In the genomic region with DNA sequence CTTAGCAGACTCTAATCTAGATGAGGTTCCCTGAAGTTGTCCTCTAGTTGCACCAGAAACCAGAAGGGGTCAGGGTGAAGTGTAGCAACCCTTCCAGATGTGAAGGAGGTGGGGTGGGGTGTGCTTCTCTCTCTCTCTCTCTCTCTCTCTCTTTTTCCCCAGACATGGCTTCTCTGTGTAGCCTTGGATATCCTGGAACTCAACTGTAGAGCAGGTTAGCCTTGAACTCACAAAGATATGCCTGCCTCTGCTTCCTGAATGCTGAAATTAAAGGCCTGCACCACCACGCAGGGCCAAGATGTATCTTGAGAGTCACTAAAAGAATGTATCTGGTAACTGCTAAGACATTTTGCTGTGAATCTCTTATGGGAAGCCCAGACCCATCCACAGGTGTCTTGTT, we compare ENCODE assay signal across 9 mouse cellular contexts. TPM values are rescaled to one million over a fixed set of nuclear protein-coding genes. Genes with fewer than 3 reads are reported as not detected.
DNase-seq lines count a peak whose midpoint lies in the region; ATAC-seq and TF ChIP-seq lines count a peak whose summit lies in the region.
"Had no signal": no experiment of that assay in that cellular context is flagged by ENCODE, and none has a peak within 500 bp of the region (broad histone marks: within the 10 kb centered on the region; RNA-seq: fewer than 3 reads in every experiment).

No protein-coding gene starts in this region.

- H3K4me1 ChIP-seq in lung, embryonic 14.5 days (ENCODE audit: insufficient read depth), result no peaks in the 10 kb centered on the region
- no peaks in the 10 kb centered on the region; the same call in 1 of the 2 replicates for H3K4me1 ChIP-seq in lung, adult 2 months (ENCODE audit: control insufficient read depth, insufficient read depth, low read length)
- H3K4me1 ChIP-seq in E14TG2a.4 (replicated peaks; ENCODE audit: low read depth, low read length), result peaks cover 35% of the 10 kb centered on the region
- H3K4me1 ChIP-seq in liver, embryonic 16.5 days (ENCODE audit: control insufficient read depth, low read depth, low read length), result peaks cover 8% of the 10 kb centered on the region; the same call in 1 of the 2 replicates

- H3K27ac ChIP-seq in lung, embryonic 14.5 days (ENCODE audit: low read depth), result no peak overlapping the region
- H3K27ac ChIP-seq in liver, embryonic 16.5 days (ENCODE audit: low read length), result no peak overlapping the region
- H3K27ac ChIP-seq: midbrain, embryonic 15.5 days had no signal

- no peak for ATAC-seq in lung, embryonic 14.5 days (ENCODE audit: insufficient read depth)
- no peak for ATAC-seq in liver, embryonic 16.5 days (ENCODE audit: low read depth)

- DNase-seq in heart, adult 11 months, result peak; percentile 81
- no peak for DNase-seq in heart, adult 18-20 months
- no peak for DNase-seq in lung, embryonic 14.5 days
- DNase-seq in lung, adult 2 months, result no peak
- DNase-seq in thymus, postnatal 25 days, result no peak

- H3K4me2 ChIP-seq in lung, embryonic 14.5 days, result peak overlapping the region; percentile 88
- H3K4me2 ChIP-seq in liver, embryonic 16.5 days (ENCODE audit: low read depth, low read length), result peak overlapping the region; percentile 75; the same call in 1 of the 2 replicates

- H3K27me3 ChIP-seq in lung, embryonic 14.5 days (ENCODE audit: insufficient read depth, low read length), result no peaks in the 10 kb centered on the region
- no peaks in the 10 kb centered on the region for H3K27me3 ChIP-seq in E14TG2a.4 (ENCODE audit: insufficient read depth, low read length)
- H3K27me3 ChIP-seq in liver, embryonic 16.5 days (ENCODE audit: control insufficient read depth, insufficient read depth, low read depth, low read length), result no peaks in the 10 kb centered on the region
- H3K27me3 ChIP-seq: midbrain, embryonic 15.5 days had no signal

- 65% methylated on average over 1 of the region's 1 CpGs for WGBS in lung, embryonic 14.5 days
- 78% methylated on average over 1 of the region's 1 CpGs for WGBS in lung, adult 2 months
- WGBS in liver, embryonic 16.5 days (ENCODE audit: insufficient replicate concordance), result 56% methylated on average over 1 of the region's 1 CpGs

- H3K36me3 ChIP-seq in lung, embryonic 14.5 days (ENCODE audit: insufficient read depth), result no peaks in the 10 kb centered on the region
- H3K36me3 ChIP-seq in E14TG2a.4 (ENCODE audit: insufficient read depth, low read length), result no peaks in the 10 kb centered on the region
- H3K36me3 ChIP-seq in liver, embryonic 16.5 days (ENCODE audit: control insufficient read depth, insufficient read depth), result no peaks in the 10 kb centered on the region
- H3K36me3 ChIP-seq: limb, embryonic 10.5 days; midbrain, embryonic 15.5 days had no signal

- no peak for TF ChIP-seq CTCF in lung, embryonic 14.5 days (IDR thresholded peaks at IDR 0.05; ENCODE audit: low read depth)
- TF ChIP-seq CTCF in lung, adult 2 months (IDR thresholded peaks at IDR 0.05; ENCODE audit: insufficient read depth, low read length), result no peak
- no peak for TF ChIP-seq CTCF in E14TG2a.4 (conservative IDR thresholded peaks at IDR 0.05; ENCODE audit: low read length)

- no peaks in the 10 kb centered on the region for H3K9me3 ChIP-seq in lung, embryonic 14.5 days (ENCODE audit: low read depth, low read length)
- H3K9me3 ChIP-seq in E14TG2a.4 (ENCODE audit: low read length), result 0 out of 2 replicates have a peak, but pooled peaks cover 4% of the 10 kb centered on the region
- no peaks in the 10 kb centered on the region for H3K9me3 ChIP-seq in liver, embryonic 16.5 days (replicated peaks; ENCODE audit: control insufficient read depth, low read length)
- H3K9me3 ChIP-seq: limb, embryonic 10.5 days; midbrain, embryonic 15.5 days had no signal

- H3K9ac ChIP-seq in lung, embryonic 14.5 days, result no peak overlapping the region
- H3K9ac ChIP-seq in liver, embryonic 16.5 days (ENCODE audit: low read depth, low read length), result no peak overlapping the region
- H3K9ac ChIP-seq: midbrain, embryonic 15.5 days had no signal

- no peak for TF ChIP-seq POLR2A in lung, adult 2 months (IDR thresholded peaks at IDR 0.05; ENCODE audit: borderline replicate concordance, extremely low read depth, low read depth, low read length)

- H3K4me3 ChIP-seq in lung, embryonic 14.5 days (ENCODE audit: low read depth, low read length), result peak overlapping the region; percentile 78; the same call in 1 of the 2 replicates
- no peak overlapping the region for H3K4me3 ChIP-seq in lung, adult 2 months (replicated peaks; ENCODE audit: extremely low read depth, low read depth, low read length)
- peak overlapping the region; percentile 95 for H3K4me3 ChIP-seq in E14TG2a.4 (replicated peaks; ENCODE audit: low read length)
- H3K4me3 ChIP-seq in liver, embryonic 16.5 days (ENCODE audit: low read depth, low read length), result no peak overlapping the region

RNA-seq across cellular contexts. Expression of a gene that starts 1.3 kb away (rescaled TPM):
- 10 to 100 TPM; 30.7 to 31.3 TPM for total RNA-seq in heart, adult 18-20 months (2021)
- 37.6 and 44.0 TPM in 2 replicates for polyA plus RNA-seq in lung, embryonic 14.5 days (2014; fragmentation: Nextera tagmentation; extraction: Ambion mirVana)
- polyA plus RNA-seq in lung, adult 2 months (2012; rRNA removed), result 23.4 and 27.8 TPM in 2 replicates
- polyA plus RNA-seq in liver, embryonic 16.5 days (2015; fragmentation: Nextera tagmentation; extraction: Ambion mirVana), result 20.0 and 20.3 TPM in 2 replicates

Comparison
In these comparisons a context has a peak if more than half of its experiments do, and no peak if none do; other contexts are left out.
1. H3K4me3 ChIP-seq: peak in lung, embryonic 14.5 days (single experiment) and E14TG2a.4 (single experiment); none in lung, adult 2 months (single experiment) and liver, embryonic 16.5 days (single experiment).